Mouse (Mus musculus): ENCODE measurements around the gene Ssbp3.

Ssbp3 gene

DNA sequence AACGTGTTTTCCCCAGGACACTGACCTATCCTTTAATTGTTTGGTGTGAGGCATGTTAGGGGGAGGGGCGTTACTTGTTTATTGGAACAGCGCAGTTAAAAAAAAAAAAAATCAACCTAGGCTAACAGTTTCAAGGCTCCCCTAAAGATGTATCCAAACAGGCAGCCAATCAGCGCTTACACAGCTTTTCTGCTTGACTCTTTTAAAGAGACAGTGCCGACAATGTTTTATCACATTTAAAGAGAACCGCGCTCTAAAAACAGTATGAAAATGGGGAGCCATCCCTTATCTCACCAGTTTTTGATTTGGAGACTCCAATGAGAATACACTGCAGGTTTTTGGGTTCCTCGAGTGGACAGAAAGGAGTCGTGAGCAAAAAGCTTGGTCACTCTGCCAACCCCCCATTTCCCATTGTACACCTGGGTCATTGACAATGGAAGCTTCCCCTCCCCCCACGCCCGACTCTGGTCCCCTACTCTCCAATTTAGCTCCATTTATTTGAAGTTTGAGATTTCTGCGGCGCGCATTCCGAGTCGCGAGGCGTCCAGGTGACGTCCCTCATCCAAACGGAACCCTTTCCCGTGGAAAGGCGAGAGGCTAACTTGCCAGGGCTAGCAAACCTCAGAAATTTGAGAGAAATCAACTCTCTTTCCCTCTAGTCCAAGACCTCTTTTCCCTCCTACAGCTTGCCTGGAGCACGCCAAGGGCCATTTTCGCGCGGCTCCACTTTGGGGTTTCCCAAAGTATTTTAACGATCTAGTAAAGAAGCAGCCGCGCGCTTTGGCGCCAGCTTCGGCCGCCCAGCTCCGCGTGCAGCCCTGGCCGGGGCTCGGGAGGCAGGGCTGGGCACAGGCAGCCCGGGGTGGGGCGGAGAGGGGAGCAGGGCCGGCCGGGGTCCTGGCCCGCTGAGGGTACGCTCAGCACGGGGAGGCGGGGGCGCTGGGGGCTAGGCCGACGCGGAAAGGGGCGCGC is at the start of gene Ssbp3:
Ssbp3 (plus strand) TSS at position 501 of the 972 bp plus-strand sequence.
- DNase-seq (ENCODE audit: low read depth, low spot score): peak; percentile 81

DNA sequence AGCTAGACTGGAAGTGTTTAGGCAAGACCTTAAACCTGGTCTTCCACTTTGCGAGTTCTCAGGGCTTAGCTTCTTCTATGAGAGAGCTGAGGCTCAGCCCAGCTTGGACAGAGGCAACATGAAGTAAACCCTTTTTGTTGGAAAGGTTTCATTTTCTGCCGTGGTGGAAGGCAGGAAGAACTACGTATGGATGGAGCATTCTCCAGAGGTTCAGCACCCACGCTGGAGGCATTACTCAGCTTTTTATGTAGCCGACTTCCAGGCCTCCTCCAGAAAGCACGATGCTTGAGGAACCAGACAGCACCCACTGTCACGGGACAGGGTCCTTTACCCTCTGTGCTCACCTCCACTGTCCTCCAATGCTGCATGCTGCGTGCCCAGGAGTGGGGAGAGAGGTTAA is 48.6 kb upstream of the Ssbp3 start:
- DNase-seq (ENCODE audit: low read depth, low spot score): no peak

DNA sequence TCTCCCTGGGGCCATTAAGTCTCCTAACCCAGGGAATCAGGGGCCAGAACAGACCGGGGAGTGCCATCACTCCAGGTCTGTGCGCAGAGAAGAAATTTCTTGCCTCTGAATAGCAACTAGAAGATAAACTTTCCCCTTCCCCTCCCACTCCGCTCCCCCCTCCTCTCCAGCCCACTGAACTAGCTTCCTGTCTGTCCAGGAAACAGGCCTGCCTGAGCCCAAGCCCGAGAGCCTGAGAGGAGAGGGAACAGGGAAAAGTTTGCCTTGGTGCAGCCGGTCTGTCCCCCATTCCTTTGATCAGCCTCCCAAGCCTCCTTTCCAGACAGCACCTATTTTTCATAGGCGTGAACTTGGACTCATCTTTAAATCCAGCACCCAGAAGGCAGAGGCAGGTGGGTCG is 48.2 kb upstream of the Ssbp3 start:
- no peak for DNase-seq (ENCODE audit: low read depth, low spot score)

DNA sequence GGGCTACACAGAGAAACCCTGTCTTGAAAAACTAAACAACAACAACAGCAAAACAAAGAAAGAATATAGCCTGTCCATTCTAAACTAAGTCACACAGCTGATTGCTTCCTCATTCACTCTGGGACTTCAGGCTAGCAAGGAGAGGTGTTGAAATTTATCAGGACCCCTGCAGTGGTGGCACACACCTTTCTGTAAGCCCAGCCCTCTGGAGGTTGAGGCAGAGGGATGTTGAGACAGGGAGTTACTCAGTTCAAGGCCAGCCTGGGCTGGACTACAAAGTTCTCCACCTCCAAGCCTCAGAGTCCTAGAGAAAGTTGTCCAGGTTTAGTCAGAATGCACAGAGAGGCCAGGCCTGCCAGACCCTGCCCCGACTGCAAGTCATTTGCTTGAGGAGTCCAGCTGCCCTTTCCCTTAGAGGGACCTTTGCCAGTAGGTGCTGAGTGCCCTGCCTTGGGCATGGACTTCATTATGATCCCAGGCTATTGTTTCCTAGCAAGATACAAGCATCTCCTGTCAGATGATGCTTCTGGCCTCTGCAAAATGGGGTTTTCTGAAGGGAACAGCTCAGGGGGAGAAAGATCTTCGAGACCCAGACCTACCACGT is 47.6 kb upstream of the Ssbp3 start:
- no peak for DNase-seq (ENCODE audit: low read depth, low spot score)

DNA sequence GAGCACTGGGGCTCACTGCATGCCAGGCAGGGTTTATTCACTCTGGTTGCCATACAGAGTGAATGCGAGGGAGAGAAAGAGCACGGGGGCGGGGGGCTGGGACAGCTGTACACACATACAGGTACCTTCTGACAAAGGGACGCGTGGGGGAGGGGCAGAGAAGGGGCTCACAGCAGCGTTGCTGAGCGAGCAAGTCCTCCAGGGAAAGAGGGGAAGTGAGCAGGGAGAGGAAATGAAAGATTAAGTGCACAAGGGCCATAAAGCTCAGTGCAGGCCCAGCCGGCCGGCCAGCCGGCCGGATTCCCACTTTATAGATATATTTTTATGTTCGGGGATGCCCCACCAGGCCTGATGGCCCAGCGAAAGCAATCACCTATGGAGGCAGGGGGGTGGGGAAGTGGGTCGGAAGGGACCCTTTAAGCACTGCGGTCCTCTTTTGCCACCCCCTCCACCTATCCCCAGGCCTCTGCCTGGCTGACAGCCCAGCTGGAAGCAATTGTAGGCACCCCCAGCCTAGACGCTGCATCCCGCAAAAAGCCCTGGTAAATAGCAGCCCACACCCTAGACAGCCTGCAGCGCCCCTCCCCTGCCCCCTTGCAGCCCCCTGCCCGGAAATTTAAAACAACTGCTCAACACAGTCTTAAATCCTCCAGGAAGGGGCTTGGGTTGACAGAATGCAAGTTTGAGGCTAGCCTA is 44.9 kb upstream of the Ssbp3 start:
- peak; percentile 70 for DNase-seq (ENCODE audit: low read depth, low spot score)

DNA sequence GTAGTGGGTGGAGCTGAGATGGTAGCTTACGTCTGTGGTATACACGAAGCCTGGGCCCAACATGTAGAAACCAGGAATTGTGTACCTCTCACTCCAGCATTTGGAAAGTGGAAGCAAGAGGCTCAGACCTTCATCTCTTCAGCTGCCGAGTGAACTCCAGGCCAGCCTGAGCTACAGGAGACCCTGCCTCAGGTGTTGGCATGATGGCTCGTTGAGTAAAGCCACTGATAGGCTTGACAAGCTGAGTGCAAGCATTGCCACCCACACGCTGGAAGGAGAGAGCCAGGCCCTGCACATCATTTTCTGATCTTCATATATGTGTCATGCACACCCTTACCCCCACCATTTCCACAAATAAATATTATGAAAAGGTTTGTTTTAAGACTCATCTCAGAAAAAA is 44.1 kb upstream of the Ssbp3 start:
- no peak for DNase-seq (ENCODE audit: low read depth, low spot score)

DNA sequence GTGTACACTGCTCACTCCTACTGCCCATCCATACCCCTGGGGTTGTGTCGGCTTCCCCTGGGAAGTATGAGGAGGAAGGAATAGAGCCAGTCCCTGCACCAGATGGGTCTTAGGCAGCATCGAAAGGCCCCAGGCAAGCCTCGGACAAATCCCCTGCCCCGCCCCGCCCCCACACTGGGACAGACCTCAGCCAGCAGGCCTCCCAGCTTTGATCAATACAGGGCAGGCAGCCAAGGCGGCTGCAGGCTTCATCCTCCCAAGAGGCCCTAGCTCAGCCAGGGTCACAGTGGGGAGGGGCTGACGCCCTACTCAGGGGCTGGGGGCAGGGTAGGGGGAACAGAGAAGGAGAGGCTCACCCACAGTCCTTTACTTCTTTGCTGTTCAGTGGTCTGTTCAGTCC is 43.7 kb upstream of the Ssbp3 start:
- DNase-seq (ENCODE audit: low read depth, low spot score): peak; percentile 62

DNA sequence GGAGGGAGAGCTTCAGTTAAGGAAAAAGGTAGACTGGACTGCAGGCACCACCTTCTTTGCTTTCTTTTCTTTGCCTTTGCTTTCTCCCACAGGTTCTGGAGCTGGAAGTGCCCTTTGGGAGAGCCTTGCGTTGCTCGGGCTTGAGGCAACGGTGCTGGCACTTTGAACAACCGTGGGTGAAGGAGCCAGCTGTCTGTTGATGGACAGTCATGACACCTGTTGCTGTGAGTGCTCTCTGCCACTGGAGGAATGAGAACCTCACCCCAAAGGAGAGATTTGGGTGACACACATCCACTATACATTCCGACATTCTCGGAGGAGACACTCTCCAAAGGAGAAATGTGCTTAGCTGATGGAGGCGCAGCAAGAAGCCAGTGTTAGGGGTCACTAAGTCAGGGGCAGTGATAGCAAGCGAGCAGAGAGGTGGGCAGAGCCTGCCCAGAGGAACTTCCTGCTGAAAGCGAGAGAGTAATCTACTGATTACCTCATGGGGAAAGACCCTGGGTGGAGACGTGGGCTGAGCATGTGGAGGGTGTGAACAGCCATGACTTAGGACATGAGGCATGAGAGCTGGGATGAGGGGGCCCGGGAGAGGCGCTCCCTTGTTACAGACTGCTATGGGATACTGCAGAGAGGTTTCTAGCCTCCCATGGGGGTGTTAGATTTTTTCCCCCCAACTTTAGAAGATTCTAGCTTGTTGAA is 41.6 kb upstream of the Ssbp3 start:
- DNase-seq (ENCODE audit: low read depth, low spot score): no peak

DNA sequence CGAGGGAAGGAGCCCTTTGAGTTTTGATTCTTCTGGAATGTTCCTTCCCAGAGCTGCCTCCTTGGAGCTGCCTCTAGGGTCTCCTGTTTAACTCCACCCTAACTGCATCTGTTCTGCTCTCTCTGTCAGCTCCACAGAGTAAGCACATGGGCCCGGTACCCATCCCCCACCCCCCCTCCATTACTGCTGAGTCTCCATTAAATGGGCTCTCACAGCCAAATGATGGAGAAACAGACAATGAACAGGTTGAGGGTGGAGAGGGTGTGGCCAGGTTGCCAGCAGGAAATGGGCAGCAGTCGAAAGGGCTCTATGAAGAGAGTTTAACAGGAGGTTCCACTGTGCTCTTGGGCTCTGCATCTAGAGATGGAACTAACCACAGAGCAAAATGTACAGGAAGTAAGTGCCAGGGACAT is 41.0 kb upstream of the Ssbp3 start:
- DNase-seq (ENCODE audit: low read depth, low spot score): no peak

DNA sequence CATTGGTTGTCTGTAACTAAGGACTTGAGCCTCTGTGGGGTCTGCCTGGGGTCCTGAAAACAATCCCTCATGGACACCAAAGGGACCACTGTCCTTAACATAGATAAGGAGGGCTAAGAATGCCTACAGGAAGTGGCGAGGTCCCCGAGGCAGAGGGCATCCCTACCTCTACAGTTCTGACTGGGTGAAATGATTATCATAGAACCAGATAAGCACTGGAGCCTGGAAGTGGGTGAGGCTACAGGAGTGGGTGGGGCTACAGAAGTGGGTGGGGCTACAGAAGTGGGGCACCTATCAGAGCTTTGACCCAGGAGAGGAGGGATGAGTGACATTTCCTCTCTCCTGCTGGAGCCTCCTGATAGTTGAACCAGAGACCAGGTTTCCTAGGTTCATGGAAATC is 39.9 kb upstream of the Ssbp3 start:
- DNase-seq (ENCODE audit: low read depth, low spot score): no peak

DNA sequence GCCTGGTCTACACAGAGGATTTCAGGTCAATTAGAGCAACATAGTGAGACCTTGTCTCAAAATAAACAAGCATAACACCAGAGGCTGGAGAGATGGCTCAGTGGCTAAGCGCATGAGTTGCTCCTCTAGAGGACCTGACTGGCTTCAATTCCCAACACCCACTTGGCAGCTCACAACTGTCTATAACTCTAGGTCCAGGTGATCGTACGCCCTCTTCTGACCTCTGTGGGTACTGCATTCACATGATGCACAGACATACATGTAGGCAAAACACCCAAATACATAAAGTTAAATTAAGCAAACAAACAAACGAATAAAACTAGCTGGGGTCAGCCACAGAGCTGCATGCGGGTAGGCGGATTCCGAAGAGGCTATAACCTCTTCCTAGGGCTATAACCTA is 36.0 kb upstream of the Ssbp3 start:
- no peak for DNase-seq (ENCODE audit: low read depth, low spot score)

DNA sequence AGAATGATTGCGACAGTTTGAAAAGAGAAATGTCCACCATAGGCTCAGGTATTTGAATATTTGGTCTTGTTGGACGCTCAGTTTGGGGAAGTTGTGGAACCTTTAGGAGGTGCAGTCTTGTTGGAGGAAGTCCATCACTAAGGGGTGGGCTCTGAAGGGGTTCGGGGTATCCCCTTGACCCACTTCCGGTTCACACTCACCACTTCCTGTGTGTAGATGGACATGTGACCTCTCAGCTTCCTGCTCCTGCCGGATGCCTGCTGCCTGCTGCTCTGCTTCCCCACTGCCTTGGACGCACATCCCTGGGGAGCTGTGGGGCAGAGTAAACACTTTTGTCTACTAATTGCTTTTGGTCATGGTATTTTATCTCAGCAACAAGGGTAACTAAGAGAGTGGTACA is 29.4 kb upstream of the Ssbp3 start:
- DNase-seq (ENCODE audit: low read depth, low spot score): no peak

DNA sequence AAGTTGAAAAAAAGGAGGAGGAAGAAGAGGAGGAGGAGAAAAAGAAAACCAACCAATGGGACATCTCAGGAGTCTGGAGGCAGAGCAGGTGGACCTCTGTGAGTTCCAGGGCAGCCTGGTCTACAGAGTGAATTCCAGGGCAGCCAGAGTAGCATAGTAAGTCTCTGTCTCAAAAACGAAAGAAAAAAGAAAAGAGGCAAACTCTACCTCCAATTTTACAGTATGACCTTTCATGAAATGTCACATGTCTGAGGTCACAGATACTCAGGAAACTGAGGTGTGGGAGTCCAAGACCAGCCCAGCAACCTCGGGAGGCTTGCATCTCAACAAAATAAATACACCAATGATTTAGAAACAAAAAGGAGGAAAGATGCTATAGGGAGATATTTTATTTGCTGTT is 27.4 kb upstream of the Ssbp3 start:
- DNase-seq (ENCODE audit: low read depth, low spot score): no peak

DNA sequence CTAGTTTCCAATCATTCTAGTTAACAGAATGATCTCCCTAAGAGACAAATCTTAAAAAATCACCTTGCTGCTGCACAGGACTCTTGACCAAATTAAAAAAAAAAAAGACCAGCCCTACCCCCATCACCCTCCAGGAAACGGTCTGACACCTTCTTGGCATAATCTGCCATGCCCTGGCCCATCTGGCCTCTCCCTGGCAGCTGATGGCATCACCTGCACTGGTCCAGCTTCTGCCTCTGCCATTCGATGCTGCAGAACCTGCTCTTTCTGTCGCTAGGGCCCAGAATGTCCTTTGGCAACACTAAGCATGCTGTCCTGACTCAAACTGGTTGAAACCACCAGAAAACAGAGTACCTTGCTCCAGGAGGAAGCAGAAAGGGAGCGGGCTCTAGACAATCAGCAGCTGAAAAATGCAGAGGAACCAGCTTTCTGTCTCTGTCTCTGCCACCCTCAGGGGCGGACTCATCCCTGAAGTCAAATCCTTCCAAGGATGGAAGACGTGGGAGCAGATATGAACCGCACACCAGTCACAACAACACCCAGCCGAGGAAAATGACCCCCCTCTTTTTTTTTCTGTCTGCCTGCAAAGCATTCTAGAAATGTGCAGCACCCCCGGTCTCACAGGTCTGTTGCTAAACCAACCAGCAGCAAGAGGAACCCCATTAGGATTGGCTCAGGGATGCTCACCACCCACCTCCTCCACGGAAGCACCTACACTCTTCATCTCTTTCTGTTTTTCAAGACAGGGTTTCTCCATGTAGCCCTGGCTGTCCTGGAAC is 24.0 kb upstream of the Ssbp3 start:
- no peak for DNase-seq (ENCODE audit: low read depth, low spot score)

DNA sequence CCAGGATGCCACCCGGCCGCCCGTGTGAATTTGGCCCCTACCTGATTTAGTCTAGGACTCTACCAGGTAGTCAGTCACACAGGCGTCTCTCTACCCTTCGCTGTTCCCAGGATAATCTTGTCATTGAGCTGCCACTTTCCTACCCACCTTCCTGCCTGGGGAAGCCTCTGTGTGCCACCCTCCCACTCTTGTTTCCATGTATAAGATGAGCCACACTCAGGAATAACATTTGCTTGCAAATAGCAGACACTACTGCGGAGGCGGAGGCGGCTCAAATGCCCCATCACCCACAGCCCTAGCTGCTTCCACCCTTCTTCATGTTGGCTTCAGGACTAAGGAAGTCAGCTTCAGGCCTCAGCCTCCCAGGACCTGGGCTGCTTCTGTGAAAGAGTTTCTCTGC is 14.4 kb upstream of the Ssbp3 start:
- DNase-seq (ENCODE audit: low read depth, low spot score): no peak

DNA sequence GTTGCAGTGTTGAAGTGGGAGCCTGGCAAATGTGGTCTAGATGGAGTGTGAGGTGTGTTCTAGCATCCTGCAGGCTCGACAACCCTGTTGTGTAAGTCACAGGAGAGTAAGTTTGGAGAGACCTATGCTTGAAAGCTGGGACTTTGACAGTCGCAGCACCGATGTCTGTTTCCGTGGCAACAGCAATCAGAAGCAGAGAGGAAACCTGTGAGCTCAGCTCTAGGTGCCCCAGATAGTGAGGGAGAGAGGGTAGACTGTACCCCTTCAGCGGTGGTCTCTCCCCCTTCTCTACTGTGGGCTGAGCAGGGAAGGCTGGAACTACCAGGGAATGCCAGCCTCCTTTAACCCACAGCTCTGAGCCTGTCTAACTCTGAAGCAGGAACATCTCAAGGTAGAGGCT is 11.6 kb upstream of the Ssbp3 start:
- no peak for DNase-seq (ENCODE audit: low read depth, low spot score)

DNA sequence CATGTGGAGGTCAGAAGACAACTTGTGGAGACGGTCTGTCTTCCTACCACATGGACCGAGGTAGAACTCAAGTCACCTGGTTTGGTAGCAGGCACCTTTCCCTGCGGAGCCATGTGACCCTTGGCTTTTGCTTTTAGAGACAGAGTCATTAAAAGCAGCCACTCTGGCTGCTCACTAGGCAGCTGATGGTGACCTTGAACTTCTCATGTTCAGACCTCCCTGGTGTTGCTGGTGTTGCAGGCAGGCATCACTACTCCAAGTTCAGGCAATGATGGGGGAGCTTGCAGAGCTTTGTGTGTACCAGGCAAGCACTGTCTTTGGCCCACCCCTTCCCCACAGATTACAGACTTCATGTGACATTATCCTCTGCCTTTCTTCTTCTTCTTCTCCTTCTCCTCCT is 11.0 kb upstream of the Ssbp3 start:
- DNase-seq (ENCODE audit: low read depth, low spot score): no peak

DNA sequence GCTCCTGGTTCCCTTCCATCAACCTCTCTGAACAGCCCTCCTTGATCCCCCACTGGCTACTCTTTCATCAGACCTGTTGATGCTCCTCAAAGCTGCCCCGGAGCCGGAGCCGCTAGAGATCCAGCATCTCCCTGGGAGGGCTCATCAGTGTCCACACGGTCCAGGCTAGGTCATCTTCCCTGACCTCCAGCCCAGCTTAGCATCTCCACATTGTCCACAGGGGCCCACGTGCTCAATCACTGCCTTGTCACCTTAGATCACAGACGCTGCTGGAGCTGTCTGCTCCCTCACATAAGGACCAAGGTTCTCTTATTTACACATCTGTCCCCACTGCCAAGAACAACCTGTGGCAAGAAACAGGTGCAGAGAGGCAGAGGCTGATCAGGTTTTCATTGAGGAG is 9.8 kb upstream of the Ssbp3 start:
- DNase-seq (ENCODE audit: low read depth, low spot score): no peak

DNA sequence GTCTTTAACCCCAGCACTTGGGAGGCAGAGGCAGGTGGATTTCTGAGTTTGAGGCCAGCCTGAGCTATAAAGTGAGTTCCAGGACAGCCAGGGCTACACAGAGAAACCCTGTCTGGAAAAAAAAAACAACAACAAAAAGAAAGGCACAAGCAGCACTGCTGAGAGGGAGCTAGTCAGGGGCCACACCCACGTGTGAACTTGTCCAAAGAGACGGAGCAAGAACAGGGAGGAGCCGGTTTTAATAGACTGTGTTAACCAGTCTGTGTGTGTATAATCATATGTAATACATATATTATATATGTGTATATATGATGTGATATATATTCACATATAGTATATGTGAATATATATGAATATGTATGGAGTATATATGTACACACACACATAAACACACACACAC is 8.9 kb upstream of the Ssbp3 start:
- no peak for DNase-seq (ENCODE audit: low read depth, low spot score)

DNA sequence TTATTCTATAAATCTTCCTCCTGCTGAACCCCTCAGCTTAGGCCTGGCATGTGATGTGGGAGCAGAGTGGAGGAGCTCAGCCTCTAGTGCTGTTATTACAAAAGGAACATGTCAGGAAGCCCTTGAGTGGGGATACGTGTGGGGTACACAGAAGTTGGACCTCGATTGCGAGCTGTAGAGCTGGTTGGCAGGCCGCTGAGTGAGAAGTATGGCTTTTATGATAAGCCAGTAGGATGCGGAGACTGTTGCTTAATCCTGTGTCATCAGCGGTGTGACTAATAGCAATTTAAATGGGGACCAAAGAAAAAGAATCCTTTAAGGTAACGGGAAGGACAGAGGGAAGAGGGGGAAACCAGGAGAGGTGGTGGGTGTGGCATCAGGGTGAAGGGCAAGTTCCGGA is 8.3 kb upstream of the Ssbp3 start:
- no peak for DNase-seq (ENCODE audit: low read depth, low spot score)

DNA sequence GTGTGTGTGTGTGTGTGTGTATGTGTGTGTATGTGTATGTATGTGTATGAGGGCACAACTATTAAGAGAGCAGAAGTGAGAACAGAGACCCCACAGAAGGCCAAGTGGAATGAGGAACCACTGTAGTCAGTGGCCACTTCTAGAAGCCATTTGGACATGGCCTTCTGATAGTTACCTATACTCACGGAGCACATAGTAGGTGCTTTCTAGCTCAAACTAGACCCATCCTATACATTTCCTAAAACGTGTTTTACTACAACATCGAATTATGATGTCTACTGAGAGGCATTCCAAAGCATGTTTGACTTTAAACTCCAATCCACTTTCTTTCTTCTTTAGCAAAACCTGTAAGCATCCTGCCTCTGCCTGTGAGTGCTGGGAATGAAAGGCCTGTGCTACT is 4.6 kb upstream of the Ssbp3 start:
- no peak for DNase-seq (ENCODE audit: low read depth, low spot score)
